Comparison of ENCODE assay signal across 8 mouse cellular contexts in the genomic region with DNA sequence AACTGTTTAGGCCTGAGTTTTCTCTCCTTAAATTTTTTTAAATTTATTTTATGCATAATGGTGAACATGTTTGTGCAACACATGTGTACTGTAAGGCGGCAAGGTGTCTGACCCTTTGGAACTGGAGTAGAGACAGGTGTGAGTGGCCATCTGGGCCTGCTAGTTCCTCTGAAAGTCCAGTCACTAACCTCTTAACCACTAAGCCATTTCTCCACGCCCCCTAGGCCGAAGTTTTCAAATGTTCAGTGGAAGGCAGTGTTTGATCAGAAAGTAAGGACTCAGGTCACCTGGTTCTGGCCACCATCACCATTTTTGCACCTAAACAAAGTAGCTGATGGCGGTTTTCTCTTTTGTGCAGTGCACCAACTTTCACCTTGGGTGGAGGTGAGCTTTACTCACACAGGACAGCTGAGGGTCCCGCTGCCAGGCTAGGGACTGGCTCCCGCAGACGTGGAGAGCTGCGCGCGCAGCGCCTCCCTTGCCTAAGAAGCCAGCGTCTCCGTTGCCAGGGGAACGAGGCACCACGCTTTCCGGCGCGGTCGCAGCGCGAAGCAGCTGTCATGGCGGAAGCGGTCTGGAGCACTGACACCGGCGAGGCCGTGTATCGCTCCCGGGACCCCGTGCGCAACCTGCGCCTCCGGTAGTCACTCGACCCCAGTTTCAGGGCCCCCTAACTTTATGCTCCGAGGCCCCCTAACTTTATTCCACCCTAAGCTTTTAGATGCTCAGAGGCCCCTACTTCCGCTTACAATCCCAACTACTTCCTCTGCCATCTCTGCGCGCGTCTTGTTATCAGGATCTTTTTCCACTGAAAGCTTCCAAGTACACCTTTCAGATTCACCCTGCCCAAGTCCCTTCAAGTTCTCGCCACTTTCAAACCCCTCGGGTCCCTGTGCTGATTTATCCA. TPM values are rescaled to one million over a fixed set of nuclear protein-coding genes. Genes with fewer than 3 reads are reported as not detected.
DNase-seq lines count a peak whose midpoint lies in the region; ATAC-seq and TF ChIP-seq lines count a peak whose summit lies in the region.

Gene Mks1 (plus strand): TSS at position 526 of the 907 bp plus-strand sequence.

- H3K9ac ChIP-seq in hindbrain, postnatal 0 days (replicated peaks; ENCODE audit: low read length), result peak within 1 kb of the TSS; percentile 44

- intact Hi-C loops in gastrocnemius, adult 2 months (cut with DNase I), result loop anchor here (5.0 kb wide), 1 partner anchor 116 kb away; the partner anchor contains the start of gene Supt4a
- intact Hi-C loops in left cerebral cortex, adult 2 months (cut with DNase I), result no loop called here

- H3K27me3 ChIP-seq in hindbrain, postnatal 0 days (ENCODE audit: insufficient read depth, low read length), result no peaks in the 10 kb centered on the region

- H3K27ac ChIP-seq in gastrocnemius, adult 2 months, result peak within 1 kb of the TSS; percentile 82
- peak within 1 kb of the TSS; percentile 83 for H3K27ac ChIP-seq in hindbrain, postnatal 0 days
- peak within 1 kb of the TSS; percentile 77 for H3K27ac ChIP-seq in left cerebral cortex, adult 2 months

- ATAC-seq in hindbrain, postnatal 0 days, result peak; percentile 96
- peak; percentile 99 for ATAC-seq in megakaryocyte, adult 5-6 weeks (ENCODE audit: poor library complexity, severe bottlenecking)

- WGBS in hindbrain, postnatal 0 days, result 5% methylated on average over 40 of the region's 40 CpGs

- no peak for TF ChIP-seq CTCF in gastrocnemius, adult 2 months (IDR thresholded peaks at IDR 0.05)
- 0 out of 2 replicates have a peak, but pooled peaks have one; percentile 3 for TF ChIP-seq CTCF in hindbrain, postnatal 0 days (IDR thresholded peaks at IDR 0.05; ENCODE audit: low read depth)
- TF ChIP-seq CTCF in left cerebral cortex, adult 2 months (IDR thresholded peaks at IDR 0.05), result no peak; the same call in 1 of the 2 replicates

- no peaks in the 10 kb centered on the region for H3K9me3 ChIP-seq in hindbrain, postnatal 0 days (ENCODE audit: low read length)

- no peaks in the 10 kb centered on the region for H3K36me3 ChIP-seq in hindbrain, postnatal 0 days (ENCODE audit: insufficient read depth, low read length)

- H3K4me3 ChIP-seq in gastrocnemius, adult 2 months, result peak within 1 kb of the TSS; percentile 87
- H3K4me3 ChIP-seq in hindbrain, postnatal 0 days (ENCODE audit: low read length), result peak within 1 kb of the TSS; percentile 48
- H3K4me3 ChIP-seq in left cerebral cortex, adult 2 months, result peak within 1 kb of the TSS; percentile 56

- peak within 1 kb of the TSS; percentile 94 for H3K4me2 ChIP-seq in hindbrain, postnatal 0 days (ENCODE audit: low read depth, low read length)

- H3K4me1 ChIP-seq in hindbrain, postnatal 0 days (ENCODE audit: insufficient read depth, low read length), result no peaks in the 10 kb centered on the region

- DNase-seq in WW6 (ENCODE audit: low read depth, low spot score), result peak; percentile 91
- peak; percentile 83 to 91 for DNase-seq in cerebellum, postnatal 4 days (ENCODE audit: low spot score in 2 of 2)
- DNase-seq in gastrocnemius, adult 2 months, result peak; percentile 93
- peak; percentile 97 for DNase-seq in hindbrain, postnatal 0 days (ENCODE audit: low spot score)
- DNase-seq in left cerebral cortex, adult 2 months (ENCODE audit: extremely low spot score in 1 of 2, low spot score in 2 of 2), result peak; percentile 89 to 90
- peak; percentile 93 to 96 for DNase-seq in right cerebral cortex, adult 2 months (ENCODE audit: low spot score in 2 of 2)
- DNase-seq in urinary bladder, postnatal 14 days (ENCODE audit: low spot score), result peak; percentile 92

RNA-seq across cellular contexts. Expression of gene Mks1, which starts in this region (rescaled TPM):
- total RNA-seq in gastrocnemius, adult 2 months (2021), result 1 to 10 TPM; 1.5 to 1.9 TPM
- total RNA-seq in hindbrain, postnatal 0 days (2014; rRNA removed), result 10.2 and 17.4 TPM in 2 replicates
- polyA plus RNA-seq in hindbrain, postnatal 0 days (2015; fragmentation: Nextera tagmentation; extraction: Ambion mirVana), result 8.0 and 8.4 TPM in 2 replicates
- 1 to 10 TPM; 4.0 to 5.8 TPM for total RNA-seq in left cerebral cortex, adult 2 months (2021)
- total RNA-seq in megakaryocyte, adult 5-6 weeks (2015), result 2.8 and 4.8 TPM in 2 replicates
- 2.6 and 5.0 TPM in 2 replicates for total RNA-seq in megakaryocyte, adult 5-6 weeks (2017)

Comparison
In these comparisons a context has a peak if more than half of its experiments do, and no peak if none do; other contexts are left out.
1. Peak in every context shown above with its lines: DNase-seq, ATAC-seq, H3K4me3 ChIP-seq and H3K27ac ChIP-seq.